Mouse (Mus musculus): ENCODE measurements around the gene Plekhs1. TPM values are rescaled to one million over a fixed set of nuclear protein-coding genes. Genes with fewer than 3 reads are reported as not detected.

Plekhs1 gene
- polyA plus RNA-seq, 1 experiment from 2014 or later: 0.29 TPM

DNA sequence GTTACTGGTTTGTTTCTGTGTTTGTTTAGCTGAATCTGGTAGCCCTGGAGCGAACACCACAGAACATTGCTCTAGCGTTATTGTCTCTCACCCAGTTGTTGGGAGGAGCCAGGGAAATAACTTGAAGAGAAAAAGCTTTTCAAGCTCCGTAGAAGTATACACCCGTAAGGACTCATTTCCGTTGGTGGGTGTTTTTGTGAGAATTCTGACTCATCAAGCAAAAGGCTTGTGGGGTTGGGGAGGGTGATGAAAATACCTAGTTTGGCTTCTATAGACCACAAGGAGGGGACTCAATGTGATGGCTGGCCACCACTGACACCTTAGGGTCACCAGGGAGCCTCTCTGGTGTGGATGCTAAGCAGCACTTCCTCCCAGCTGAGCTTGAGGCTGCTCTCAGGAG is 10.5 kb upstream of the Plekhs1 start:
- Histone ChIP-seq H3K27ac (ENCODE audit: low read depth, low read length) (no peak overlapping the region), H3K27me3 (ENCODE audit: control insufficient read depth, insufficient read depth, low read length) (no peaks in the 10 kb centered on the region), H3K9ac (replicated peaks; ENCODE audit: low read depth, low read length) (no peak overlapping the region), H3K4me2 (ENCODE audit: low read depth, low read length) (no peak overlapping the region), H3K36me3 (ENCODE audit: control insufficient read depth, insufficient read depth, low read length) (no peaks in the 10 kb centered on the region), H3K4me3 (ENCODE audit: low read depth, low read length) (no peak overlapping the region), H3K4me1 (ENCODE audit: control insufficient read depth, insufficient read depth, low read length) (no peaks in the 10 kb centered on the region), H3K9me3 (ENCODE audit: control insufficient read depth, low read length) (no peaks in the 10 kb centered on the region)
- no peak for ATAC-seq (ENCODE audit: low read depth)
- WGBS: 84% methylated on average over 5 of the region's 5 CpGs

DNA sequence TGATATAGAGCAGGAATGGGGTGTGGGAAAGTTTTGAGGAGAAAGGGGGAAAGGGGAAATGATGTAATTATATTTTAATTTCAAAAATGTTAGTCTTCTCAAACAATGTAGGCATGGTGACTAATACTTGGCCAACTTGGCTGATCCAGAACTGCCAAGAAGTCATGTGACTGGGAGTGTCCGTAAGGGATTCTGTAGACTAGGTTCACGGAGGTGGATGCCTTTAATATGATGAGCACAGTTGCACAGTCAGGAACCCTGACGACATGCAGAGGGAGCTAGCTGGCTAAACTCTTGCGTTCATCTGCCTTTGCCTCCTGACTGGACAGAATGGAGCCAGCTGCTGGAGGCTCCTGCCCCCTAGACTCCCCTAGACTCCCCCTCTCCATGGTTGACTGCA is 9.6 kb upstream of the Plekhs1 start:
- no peaks in the 10 kb centered on the region for H3K36me3 ChIP-seq (ENCODE audit: control insufficient read depth, insufficient read depth, low read length)
- no peak overlapping the region for H3K9ac ChIP-seq (replicated peaks; ENCODE audit: low read depth, low read length)
- no peak for ATAC-seq (ENCODE audit: low read depth)
- no peaks in the 10 kb centered on the region for H3K27me3 ChIP-seq (ENCODE audit: control insufficient read depth, insufficient read depth, low read length)
- no peak overlapping the region for H3K27ac ChIP-seq (ENCODE audit: low read depth, low read length)
- no peak overlapping the region for H3K4me3 ChIP-seq (ENCODE audit: low read depth, low read length)
- WGBS: 92% methylated on average over 4 of the region's 4 CpGs
- H3K4me2 ChIP-seq (ENCODE audit: low read depth, low read length): no peak overlapping the region
- no peaks in the 10 kb centered on the region for H3K4me1 ChIP-seq (ENCODE audit: control insufficient read depth, insufficient read depth, low read length)
- no peaks in the 10 kb centered on the region for H3K9me3 ChIP-seq (ENCODE audit: control insufficient read depth, low read length)

DNA sequence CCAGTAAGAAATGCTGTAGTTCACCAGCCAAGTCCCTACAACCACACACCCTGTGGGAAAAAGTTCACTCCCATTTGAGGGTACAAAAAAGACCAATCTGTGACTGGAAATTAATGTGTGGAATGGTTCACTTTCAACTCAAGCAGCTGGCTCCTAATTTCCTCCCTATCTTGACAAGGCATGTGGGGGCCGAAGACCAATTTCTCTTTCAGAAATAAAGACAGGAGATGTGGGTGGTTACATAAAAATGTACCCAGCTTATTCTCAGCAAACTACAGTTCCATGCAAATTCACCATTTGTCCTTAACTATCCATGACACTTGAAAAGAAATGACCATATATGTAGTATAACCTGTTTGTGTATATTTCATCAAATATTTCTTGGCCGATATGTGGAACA is 9.0 kb upstream of the Plekhs1 start:
- H3K27me3 ChIP-seq (ENCODE audit: control insufficient read depth, insufficient read depth, low read length): no peaks in the 10 kb centered on the region
- 96% methylated on average over 2 of the region's 2 CpGs for WGBS
- H3K36me3 ChIP-seq (ENCODE audit: control insufficient read depth, insufficient read depth, low read length): no peaks in the 10 kb centered on the region
- ATAC-seq (ENCODE audit: low read depth): no peak
- H3K27ac ChIP-seq (ENCODE audit: low read depth, low read length): no peak overlapping the region
- no peaks in the 10 kb centered on the region for H3K9me3 ChIP-seq (ENCODE audit: control insufficient read depth, low read length)
- H3K4me3 ChIP-seq (ENCODE audit: low read depth, low read length): no peak overlapping the region
- no peak overlapping the region for H3K9ac ChIP-seq (replicated peaks; ENCODE audit: low read depth, low read length)
- H3K4me1 ChIP-seq (ENCODE audit: control insufficient read depth, insufficient read depth, low read length): no peaks in the 10 kb centered on the region
- no peak overlapping the region for H3K4me2 ChIP-seq (ENCODE audit: low read depth, low read length)

DNA sequence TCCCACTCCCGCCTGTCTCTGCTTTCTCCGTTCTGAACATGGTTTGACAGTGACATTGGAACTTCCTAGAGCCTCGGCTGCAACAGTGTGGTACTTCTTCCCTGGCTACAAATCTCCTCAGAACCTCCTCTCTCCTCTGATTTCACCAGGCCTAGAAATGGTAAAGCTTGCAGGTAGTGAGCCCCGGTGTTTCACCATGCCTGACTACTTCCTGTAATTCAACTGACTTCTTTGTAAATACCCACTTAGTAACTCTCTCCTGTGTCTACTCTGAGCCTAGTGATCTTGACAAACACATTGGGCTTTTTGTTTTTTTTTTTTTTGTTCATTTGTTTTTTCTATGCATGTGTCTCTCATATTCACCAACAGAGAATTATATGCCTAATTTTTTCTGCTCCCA is 6.6 kb upstream of the Plekhs1 start:
- WGBS: 81% methylated on average over 4 of the region's 4 CpGs
- no peak for ATAC-seq (ENCODE audit: low read depth)
- H3K4me2 ChIP-seq (ENCODE audit: low read depth, low read length): no peak overlapping the region

DNA sequence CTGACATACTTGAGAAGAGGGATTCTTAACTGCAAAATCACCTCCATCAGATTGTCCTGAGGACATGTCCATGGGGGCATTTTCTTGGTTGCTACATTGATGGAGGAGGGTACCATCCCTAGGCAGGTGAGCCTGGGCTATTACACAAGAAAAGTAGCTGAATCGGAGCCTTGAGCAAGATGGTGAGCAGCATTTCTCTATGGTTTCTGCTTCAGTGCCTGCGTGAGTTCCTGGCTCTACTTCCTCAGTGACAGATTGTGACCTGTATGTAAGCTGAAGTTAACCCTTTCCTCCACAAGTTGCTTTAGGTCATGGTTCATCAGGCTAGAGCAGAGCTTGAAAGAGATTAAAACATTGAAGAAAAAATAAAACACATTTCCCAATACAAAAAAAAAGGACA is 6.1 kb upstream of the Plekhs1 start:
- Histone ChIP-seq H3K4me2 (ENCODE audit: low read depth, low read length) (no peak overlapping the region), H3K4me1 (ENCODE audit: control insufficient read depth, insufficient read depth, low read length) (no peaks in the 10 kb centered on the region), H3K27ac (ENCODE audit: low read depth, low read length) (no peak overlapping the region), H3K36me3 (ENCODE audit: control insufficient read depth, insufficient read depth, low read length) (no peaks in the 10 kb centered on the region), H3K4me3 (ENCODE audit: low read depth, low read length) (no peak overlapping the region), H3K9me3 (ENCODE audit: control insufficient read depth, low read length) (no peaks in the 10 kb centered on the region), H3K27me3 (ENCODE audit: control insufficient read depth, insufficient read depth, low read length) (no peaks in the 10 kb centered on the region), H3K9ac (replicated peaks; ENCODE audit: low read depth, low read length) (no peak overlapping the region)
- 49% methylated on average over 2 of the region's 2 CpGs for WGBS
- ATAC-seq (ENCODE audit: low read depth): no peak

More for the DNA sequence above, 6.6 kb upstream of the Plekhs1 start:
- Histone ChIP-seq H3K9me3 (ENCODE audit: control insufficient read depth, low read length) (no peaks in the 10 kb centered on the region), H3K27me3 (ENCODE audit: control insufficient read depth, insufficient read depth, low read length) (no peaks in the 10 kb centered on the region), H3K27ac (ENCODE audit: low read depth, low read length) (no peak overlapping the region), H3K4me1 (ENCODE audit: control insufficient read depth, insufficient read depth, low read length) (no peaks in the 10 kb centered on the region), H3K9ac (replicated peaks; ENCODE audit: low read depth, low read length) (no peak overlapping the region), H3K4me3 (ENCODE audit: low read depth, low read length) (no peak overlapping the region), H3K36me3 (ENCODE audit: control insufficient read depth, insufficient read depth, low read length) (no peaks in the 10 kb centered on the region)

DNA sequence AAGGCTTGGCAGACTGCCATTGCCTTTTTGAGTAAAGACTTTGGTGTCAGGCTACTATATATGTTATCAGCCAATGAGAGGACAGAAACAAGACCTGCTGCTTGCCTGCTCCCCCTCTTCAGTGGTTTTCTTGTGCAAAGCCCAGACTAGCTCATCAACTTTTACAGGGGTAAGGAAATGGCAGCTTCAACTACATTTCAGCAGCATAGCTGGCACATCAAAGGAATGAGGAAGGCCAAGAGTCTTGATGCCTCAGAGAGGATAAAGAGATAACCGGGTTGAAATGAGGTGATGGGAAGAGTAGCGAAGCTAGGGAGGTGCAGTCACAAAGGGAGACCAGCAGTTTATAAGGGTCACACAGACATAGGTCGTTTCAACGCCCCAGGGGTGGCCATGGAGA is 3.9 kb upstream of the Plekhs1 start:
- H3K4me3 ChIP-seq (ENCODE audit: low read depth, low read length): no peak overlapping the region
- H3K4me1 ChIP-seq (ENCODE audit: control insufficient read depth, insufficient read depth, low read length): no peaks in the 10 kb centered on the region
- H3K27ac ChIP-seq (ENCODE audit: low read depth, low read length): no peak overlapping the region
- no peaks in the 10 kb centered on the region for H3K36me3 ChIP-seq (ENCODE audit: control insufficient read depth, insufficient read depth, low read length)
- ATAC-seq (ENCODE audit: low read depth): no peak
- H3K9ac ChIP-seq (replicated peaks; ENCODE audit: low read depth, low read length): no peak overlapping the region
- no peaks in the 10 kb centered on the region for H3K9me3 ChIP-seq (ENCODE audit: control insufficient read depth, low read length)
- WGBS: 79% methylated on average over 4 of the region's 4 CpGs
- H3K27me3 ChIP-seq (ENCODE audit: control insufficient read depth, insufficient read depth, low read length): no peaks in the 10 kb centered on the region
- no peak overlapping the region for H3K4me2 ChIP-seq (ENCODE audit: low read depth, low read length)

DNA sequence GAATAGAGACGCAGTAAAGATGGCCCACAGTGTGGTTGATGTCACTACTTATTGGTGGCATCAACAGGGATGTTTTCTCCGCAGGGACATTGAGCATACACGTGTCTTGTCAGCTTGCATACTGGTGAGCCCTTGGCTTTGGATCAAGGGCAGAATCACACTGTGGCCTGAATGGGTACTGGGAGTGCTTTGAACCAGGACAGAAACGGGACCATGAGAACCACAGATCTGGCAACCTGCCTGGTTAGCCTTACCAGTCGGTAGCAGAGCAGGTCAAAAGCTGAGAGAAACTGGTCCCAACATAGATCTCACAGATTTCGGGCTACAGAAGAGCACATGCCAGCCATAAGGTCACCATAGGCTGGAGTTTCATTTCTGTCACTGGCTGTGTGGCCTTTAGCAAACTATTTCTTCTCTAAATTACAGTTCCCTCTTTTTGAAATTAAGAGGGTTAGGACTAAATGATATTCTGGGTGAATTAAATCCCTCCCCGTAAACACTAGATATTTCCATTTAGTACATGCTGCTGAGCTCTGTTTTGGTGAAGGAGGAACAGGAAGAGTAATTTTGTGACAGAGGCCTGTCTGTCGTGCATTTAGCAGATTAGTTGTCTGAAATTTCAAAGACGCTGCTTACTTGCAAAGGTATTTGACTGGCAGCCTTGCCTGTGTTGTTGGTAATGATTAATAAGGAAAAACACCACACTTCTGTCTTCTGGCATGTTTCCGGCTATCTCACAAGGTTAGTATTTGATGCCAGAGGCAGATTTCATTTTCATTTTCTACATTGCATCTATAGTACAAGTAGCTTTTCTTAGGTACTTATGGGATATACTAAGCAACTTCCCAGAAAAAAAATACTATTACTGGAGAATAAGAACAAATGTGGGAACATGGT is 2.0 kb upstream of the Plekhs1 start:
- no peak for ATAC-seq (ENCODE audit: low read depth)
- H3K9me3 ChIP-seq (ENCODE audit: control insufficient read depth, low read length): no peaks in the 10 kb centered on the region

DNA sequence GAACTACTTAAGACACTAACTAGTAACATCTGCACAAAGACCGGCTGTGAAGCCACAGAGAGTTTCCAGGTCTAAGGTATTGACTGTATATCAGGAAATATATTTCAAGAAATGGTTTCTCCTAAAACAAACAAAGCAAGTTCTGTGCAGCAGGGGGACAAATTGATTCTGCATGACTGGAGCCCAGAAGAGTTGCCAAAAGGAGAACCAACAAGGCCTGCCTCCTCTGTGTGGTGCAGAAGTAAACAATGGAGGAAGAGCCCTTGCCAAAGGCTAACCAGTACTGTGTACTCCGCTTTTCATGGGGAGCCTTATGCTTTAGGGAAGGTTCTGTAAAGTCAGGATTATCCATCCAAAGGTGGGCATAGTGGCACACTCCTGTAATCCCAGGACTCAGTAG is 1.2 kb upstream of the Plekhs1 start:
- H3K4me2 ChIP-seq (ENCODE audit: low read depth, low read length): no peak overlapping the region
- no peak overlapping the region for H3K27ac ChIP-seq (ENCODE audit: low read depth, low read length)
- no peaks in the 10 kb centered on the region for H3K27me3 ChIP-seq (ENCODE audit: control insufficient read depth, insufficient read depth, low read length)
- no peak for ATAC-seq (ENCODE audit: low read depth)
- H3K9me3 ChIP-seq (ENCODE audit: control insufficient read depth, low read length): no peaks in the 10 kb centered on the region
- 84% methylated on average over 2 of the region's 2 CpGs for WGBS
- H3K4me1 ChIP-seq (ENCODE audit: control insufficient read depth, insufficient read depth, low read length): no peaks in the 10 kb centered on the region
- H3K36me3 ChIP-seq (ENCODE audit: control insufficient read depth, insufficient read depth, low read length): no peaks in the 10 kb centered on the region
- H3K4me3 ChIP-seq (ENCODE audit: low read depth, low read length): no peak overlapping the region
- no peak overlapping the region for H3K9ac ChIP-seq (replicated peaks; ENCODE audit: low read depth, low read length)

More for the DNA sequence above, 2.0 kb upstream of the Plekhs1 start:
- Histone ChIP-seq H3K27ac (ENCODE audit: low read depth, low read length) (no peak overlapping the region), H3K4me2 (ENCODE audit: low read depth, low read length) (no peak overlapping the region), H3K27me3 (ENCODE audit: control insufficient read depth, insufficient read depth, low read length) (no peaks in the 10 kb centered on the region), H3K36me3 (ENCODE audit: control insufficient read depth, insufficient read depth, low read length) (no peaks in the 10 kb centered on the region), H3K4me3 (ENCODE audit: low read depth, low read length) (no peak overlapping the region), H3K4me1 (ENCODE audit: control insufficient read depth, insufficient read depth, low read length) (no peaks in the 10 kb centered on the region), H3K9ac (replicated peaks; ENCODE audit: low read depth, low read length) (no peak overlapping the region)
- WGBS: 89% methylated on average over 10 of the region's 10 CpGs

DNA sequence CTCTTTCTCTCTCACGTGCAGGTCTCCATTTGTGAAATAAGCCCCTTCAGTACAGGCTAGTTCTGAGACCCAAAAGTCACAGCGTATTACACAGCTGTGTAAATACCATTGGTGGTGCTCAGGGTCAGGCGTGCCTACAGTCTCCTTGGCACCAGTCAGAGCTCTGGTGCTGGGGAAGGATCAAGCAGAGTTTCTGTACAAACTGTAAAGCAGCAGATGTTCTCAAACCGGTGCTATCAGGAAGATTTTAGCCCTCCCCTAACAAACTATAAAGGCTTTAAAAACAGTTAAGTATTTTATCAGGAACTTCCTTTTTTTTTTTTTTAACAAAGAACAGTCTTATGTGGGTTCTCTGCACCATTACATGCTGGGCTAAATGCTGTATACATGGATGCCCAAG is 1.3 kb downstream of the Plekhs1 start:
- H3K4me3 ChIP-seq (ENCODE audit: low read depth, low read length): no peak overlapping the region
- no peak overlapping the region for H3K27ac ChIP-seq (ENCODE audit: low read depth, low read length)
- H3K4me2 ChIP-seq (ENCODE audit: low read depth, low read length): no peak overlapping the region
- WGBS: 78% methylated on average over 4 of the region's 4 CpGs
- ATAC-seq (ENCODE audit: low read depth): no peak
- H3K27me3 ChIP-seq (ENCODE audit: control insufficient read depth, insufficient read depth, low read length): no peaks in the 10 kb centered on the region
- no peaks in the 10 kb centered on the region for H3K9me3 ChIP-seq (ENCODE audit: control insufficient read depth, low read length)
- H3K4me1 ChIP-seq (ENCODE audit: control insufficient read depth, insufficient read depth, low read length): no peaks in the 10 kb centered on the region
- no peaks in the 10 kb centered on the region for H3K36me3 ChIP-seq (ENCODE audit: control insufficient read depth, insufficient read depth, low read length)
- no peak overlapping the region for H3K9ac ChIP-seq (replicated peaks; ENCODE audit: low read depth, low read length)
